Mouse (Mus musculus): Measurements from ENCODE around the gene Lhfpl2. TPM values are rescaled to one million over a fixed set of nuclear protein-coding genes. Genes with fewer than 3 reads are reported as not detected.
A peak's percentile ranks its signal among the peaks of the same experiment; 100 is the strongest.

The Lhfpl2 gene
- polyA plus RNA-seq, 1 experiment from 2014 or later: 24.4 TPM

- no peak overlapping the region for H3K4me3 ChIP-seq
- H3K27ac ChIP-seq (ENCODE audit: poor library complexity, severe bottlenecking): no peak overlapping the region
- no peak for ATAC-seq (ENCODE audit: insufficient number of reproducible peaks, low FRiP score)
- WGBS: 82% methylated on average over 5 of the region's 5 CpGs
- 0 out of 2 replicates have a peak, but pooled peaks cover 15% of the 10 kb centered on the region for H3K27me3 ChIP-seq (replicated peaks)
- no peak overlapping the region for H3K9ac ChIP-seq
- H3K36me3 ChIP-seq: peaks cover 7% of the 10 kb centered on the region
- no peaks in the 10 kb centered on the region for H3K9me3 ChIP-seq (replicated peaks)
- peaks cover 66% of the 10 kb centered on the region for H3K4me1 ChIP-seq (replicated peaks)
- no peak overlapping the region for H3K4me2 ChIP-seq
Observed at GRCm38 (mm10) chr13:94066626-94067275, 9.2 kb downstream of the Lhfpl2 start.

- WGBS: 88% methylated on average over 1 of the region's 1 CpGs
- Histone ChIP-seq H3K9ac (no peak overlapping the region), H3K27ac (ENCODE audit: poor library complexity, severe bottlenecking) (no peak overlapping the region), H3K4me1 (replicated peaks) (peaks cover 64% of the 10 kb centered on the region), H3K36me3 (peaks cover 8% of the 10 kb centered on the region), H3K27me3 (replicated peaks) (0 out of 2 replicates have a peak, but pooled peaks cover 17% of the 10 kb centered on the region), H3K4me3 (no peak overlapping the region), H3K4me2 (no peak overlapping the region), H3K9me3 (replicated peaks) (no peaks in the 10 kb centered on the region)
- no peak for ATAC-seq (ENCODE audit: insufficient number of reproducible peaks, low FRiP score)
Observed at GRCm38 (mm10) chr13:94068308-94068707, 10.7 kb downstream of the Lhfpl2 start.

GRCm38 (mm10) chr13:94069421-94070307, 12.1 kb downstream of the Lhfpl2 start:
- no peak for ATAC-seq (ENCODE audit: insufficient number of reproducible peaks, low FRiP score)
- no peak overlapping the region for H3K4me2 ChIP-seq
- no peak overlapping the region for H3K9ac ChIP-seq
- 0 out of 2 replicates have a peak, but pooled peaks cover 17% of the 10 kb centered on the region for H3K27me3 ChIP-seq (replicated peaks)
- 82% methylated on average over 16 of the region's 16 CpGs for WGBS
- peaks cover 8% of the 10 kb centered on the region for H3K36me3 ChIP-seq
- peaks cover 63% of the 10 kb centered on the region for H3K4me1 ChIP-seq (replicated peaks)
- no peak overlapping the region for H3K27ac ChIP-seq (ENCODE audit: poor library complexity, severe bottlenecking)
- H3K9me3 ChIP-seq (replicated peaks): no peaks in the 10 kb centered on the region
- H3K4me3 ChIP-seq: no peak overlapping the region

- no peak for ATAC-seq (ENCODE audit: insufficient number of reproducible peaks, low FRiP score)
- no peaks in the 10 kb centered on the region for H3K9me3 ChIP-seq (replicated peaks)
- 86% methylated on average over 3 of the region's 3 CpGs for WGBS
- no peak overlapping the region for H3K4me2 ChIP-seq
- H3K9ac ChIP-seq: no peak overlapping the region
- peaks cover 8% of the 10 kb centered on the region for H3K36me3 ChIP-seq
- peaks cover 59% of the 10 kb centered on the region for H3K4me1 ChIP-seq (replicated peaks)
- no peak overlapping the region for H3K4me3 ChIP-seq
- 0 out of 2 replicates have a peak, but pooled peaks cover 17% of the 10 kb centered on the region for H3K27me3 ChIP-seq (replicated peaks)
- H3K27ac ChIP-seq (ENCODE audit: poor library complexity, severe bottlenecking): no peak overlapping the region
Observed at GRCm38 (mm10) chr13:94070308-94070619, 12.7 kb downstream of the Lhfpl2 start.

GRCm38 (mm10) chr13:94070927-94071326, 13.3 kb downstream of the Lhfpl2 start:
- H3K4me2 ChIP-seq: no peak overlapping the region
- H3K4me1 ChIP-seq (replicated peaks): peaks cover 53% of the 10 kb centered on the region
- WGBS: 59% methylated on average over 3 of the region's 3 CpGs
- no peak overlapping the region for H3K4me3 ChIP-seq
- peaks cover 8% of the 10 kb centered on the region for H3K36me3 ChIP-seq
- H3K9me3 ChIP-seq (replicated peaks): no peaks in the 10 kb centered on the region
- no peak overlapping the region for H3K27ac ChIP-seq (ENCODE audit: poor library complexity, severe bottlenecking)
- no peak for ATAC-seq (ENCODE audit: insufficient number of reproducible peaks, low FRiP score)
- H3K27me3 ChIP-seq (replicated peaks): 0 out of 2 replicates have a peak, but pooled peaks cover 17% of the 10 kb centered on the region
- no peak overlapping the region for H3K9ac ChIP-seq

GRCm38 (mm10) chr13:94073046-94073715, 15.6 kb downstream of the Lhfpl2 start:
- H3K4me3 ChIP-seq: no peak overlapping the region
- H3K27ac ChIP-seq (ENCODE audit: poor library complexity, severe bottlenecking): no peak overlapping the region
- H3K27me3 ChIP-seq (replicated peaks): 0 out of 2 replicates have a peak, but pooled peaks cover 17% of the 10 kb centered on the region
- no peak overlapping the region for H3K4me2 ChIP-seq
- 54% methylated on average over 9 of the region's 9 CpGs for WGBS
- ATAC-seq (ENCODE audit: insufficient number of reproducible peaks, low FRiP score): peak; percentile 34; the same call in 1 of the 2 replicates
- peaks cover 9% of the 10 kb centered on the region for H3K36me3 ChIP-seq
- no peak overlapping the region for H3K9ac ChIP-seq
- peaks cover 55% of the 10 kb centered on the region for H3K4me1 ChIP-seq (replicated peaks)
- no peaks in the 10 kb centered on the region for H3K9me3 ChIP-seq (replicated peaks)

- peaks cover 52% of the 10 kb centered on the region for H3K4me1 ChIP-seq (replicated peaks)
Observed at GRCm38 (mm10) chr13:94073716-94074115, 16.1 kb downstream of the Lhfpl2 start.

GRCm38 (mm10) chr13:94075181-94075580, 17.6 kb downstream of the Lhfpl2 start:
- ATAC-seq (ENCODE audit: insufficient number of reproducible peaks, low FRiP score): no peak
- H3K4me1 ChIP-seq (replicated peaks): peaks cover 48% of the 10 kb centered on the region
- H3K27ac ChIP-seq (ENCODE audit: poor library complexity, severe bottlenecking): no peak overlapping the region
- WGBS: 38% methylated on average over 1 of the region's 1 CpGs
- no peak overlapping the region for H3K4me2 ChIP-seq
- H3K9me3 ChIP-seq (replicated peaks): no peaks in the 10 kb centered on the region
- H3K9ac ChIP-seq: no peak overlapping the region
- H3K36me3 ChIP-seq: peaks cover 18% of the 10 kb centered on the region
- H3K27me3 ChIP-seq (replicated peaks): 0 out of 2 replicates have a peak, but pooled peaks cover 10% of the 10 kb centered on the region
- no peak overlapping the region for H3K4me3 ChIP-seq

More at GRCm38 (mm10) chr13:94073716-94074115, 16.1 kb downstream of the Lhfpl2 start:
- Histone ChIP-seq H3K4me2 (no peak overlapping the region), H3K9ac (no peak overlapping the region), H3K4me3 (no peak overlapping the region), H3K27ac (ENCODE audit: poor library complexity, severe bottlenecking) (no peak overlapping the region), H3K27me3 (replicated peaks) (0 out of 2 replicates have a peak, but pooled peaks cover 17% of the 10 kb centered on the region), H3K9me3 (replicated peaks) (no peaks in the 10 kb centered on the region), H3K36me3 (peaks cover 13% of the 10 kb centered on the region)
- ATAC-seq (ENCODE audit: insufficient number of reproducible peaks, low FRiP score): no peak
- 67% methylated on average over 5 of the region's 5 CpGs for WGBS

GRCm38 (mm10) chr13:94077136-94078018, 19.8 kb downstream of the Lhfpl2 start:
- Histone ChIP-seq H3K4me2 (no peak overlapping the region), H3K27me3 (replicated peaks) (no peaks in the 10 kb centered on the region), H3K36me3 (peaks cover 11% of the 10 kb centered on the region), H3K4me3 (no peak overlapping the region), H3K9me3 (replicated peaks) (no peaks in the 10 kb centered on the region), H3K9ac (no peak overlapping the region), H3K27ac (ENCODE audit: poor library complexity, severe bottlenecking) (no peak overlapping the region), H3K4me1 (replicated peaks) (peaks cover 35% of the 10 kb centered on the region)
- 56% methylated on average over 14 of the region's 14 CpGs for WGBS
- ATAC-seq (ENCODE audit: insufficient number of reproducible peaks, low FRiP score): no peak

- Histone ChIP-seq H3K27me3 (replicated peaks) (no peaks in the 10 kb centered on the region), H3K4me2 (no peak overlapping the region), H3K9me3 (replicated peaks) (no peaks in the 10 kb centered on the region), H3K4me3 (no peak overlapping the region), H3K36me3 (peaks cover 18% of the 10 kb centered on the region), H3K27ac (ENCODE audit: poor library complexity, severe bottlenecking) (no peak overlapping the region), H3K4me1 (replicated peaks) (no peaks in the 10 kb centered on the region), H3K9ac (no peak overlapping the region)
- 51% methylated on average over 8 of the region's 8 CpGs for WGBS
- no peak for ATAC-seq (ENCODE audit: insufficient number of reproducible peaks, low FRiP score)
Observed at GRCm38 (mm10) chr13:94083196-94083595, 25.6 kb downstream of the Lhfpl2 start.
